ENCODE assay signal across 23 mouse cellular contexts in the genomic region with DNA sequence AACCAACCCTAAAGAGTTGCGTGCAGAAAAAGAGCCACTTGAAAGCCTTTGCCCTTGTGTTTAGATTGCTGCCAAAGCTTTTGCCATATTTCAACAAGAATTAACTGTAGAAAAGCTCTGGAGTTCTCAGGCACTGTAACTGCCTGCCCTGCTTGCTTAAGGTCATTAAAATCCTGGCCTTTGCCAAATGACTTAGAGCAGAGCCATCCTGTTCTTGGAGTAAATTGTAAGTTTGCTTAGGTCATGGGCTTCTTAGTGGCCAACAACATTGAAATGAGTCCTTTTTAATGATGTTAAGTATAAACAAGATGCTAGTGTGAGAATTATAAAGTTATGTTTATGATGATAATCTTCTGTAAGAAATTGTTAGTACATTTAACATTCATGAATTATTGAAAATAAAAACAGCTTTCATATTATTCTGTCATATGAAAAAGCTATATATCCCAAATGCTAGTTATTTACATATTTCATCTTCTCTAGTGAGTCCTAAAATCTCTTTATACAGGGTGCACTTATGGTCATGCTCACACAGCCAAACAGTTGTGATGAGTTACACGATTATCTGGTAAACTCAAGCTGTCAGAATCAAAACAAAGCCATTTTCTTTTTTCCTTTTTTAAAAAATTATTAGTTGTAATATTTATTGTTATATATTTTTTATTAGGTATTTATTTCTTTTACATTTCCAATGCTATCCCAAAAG.
DNase-seq lines count a peak whose midpoint lies in the region; ATAC-seq lines count a peak whose summit lies in the region.
"Had no signal": no experiment of that assay in that cellular context is flagged by ENCODE, and none has a peak within 500 bp of the region (broad histone marks: within the 10 kb centered on the region; RNA-seq: fewer than 3 reads in every experiment).

No protein-coding gene starts in this region.

- WGBS in stomach, embryonic 16.5 days = 67% methylated on average over 2 of the region's 2 CpGs

- no peak overlapping the region for H3K9ac ChIP-seq in stomach, embryonic 16.5 days (ENCODE audit: low read length)
- H3K9ac ChIP-seq: embryonic facial prominence, embryonic 13.5 days; forebrain, embryonic 12.5 days; heart, embryonic 12.5 days; hindbrain, embryonic 12.5 days had no signal

- no peaks in the 10 kb centered on the region for H3K4me1 ChIP-seq in stomach, embryonic 16.5 days (ENCODE audit: control insufficient read depth, insufficient read depth, low read length)
- H3K4me1 ChIP-seq: embryonic facial prominence, embryonic 13.5 days; forebrain, embryonic 12.5 days; heart, embryonic 12.5 days; hindbrain, embryonic 12.5 days had no signal

- peak; percentile 73; the same call in 1 of the 2 replicates for ATAC-seq in stomach, embryonic 16.5 days (ENCODE audit: insufficient read depth, low FRiP score)
- no peak for ATAC-seq in granulocyte monocyte progenitor cell, adult 5-6 weeks (replicated peaks; ENCODE audit: poor library complexity, severe bottlenecking)
- ATAC-seq: activated CD4-positive, CD25-positive, alpha-beta regulatory T cell, adult 4 months; forebrain, embryonic 16.5 days; hindbrain, embryonic 16.5 days; Patski had no signal

- H3K4me2 ChIP-seq in stomach, embryonic 16.5 days (ENCODE audit: low read depth, low read length) = no peak overlapping the region
- H3K4me2 ChIP-seq: embryonic facial prominence, embryonic 13.5 days; forebrain, embryonic 12.5 days; heart, embryonic 12.5 days; hindbrain, embryonic 12.5 days had no signal

- peak; percentile 16 for DNase-seq in heart, adult 8-10 months (ENCODE audit: low spot score)
- no peak for DNase-seq in heart, postnatal 14 days
- DNase-seq in testis, postnatal 14 days (ENCODE audit: low spot score) = peak; percentile 3
- no peak for DNase-seq in testis, postnatal 10 days (ENCODE audit: low spot score)
- DNase-seq: adrenal gland, adult 2 months; adrenal gland, postnatal 25 days; cerebellum, adult 18-20 months; cerebellum, adult 9-11 months; cerebellum, postnatal 36 days; gastrocnemius, postnatal 14 days; heart, adult 2 months; heart, postnatal 4 days had no signal

- no peaks in the 10 kb centered on the region for H3K9me3 ChIP-seq in stomach, embryonic 16.5 days (replicated peaks; ENCODE audit: control insufficient read depth, low read length)
- H3K9me3 ChIP-seq: embryonic facial prominence, embryonic 13.5 days; forebrain, embryonic 12.5 days; heart, embryonic 12.5 days; hindbrain, embryonic 12.5 days had no signal

- H3K4me3 ChIP-seq in stomach, embryonic 16.5 days (replicated peaks; ENCODE audit: low read length) = no peak overlapping the region
- H3K4me3 ChIP-seq: embryonic facial prominence, embryonic 13.5 days; forebrain, embryonic 12.5 days; heart, adult 2 months; heart, embryonic 12.5 days; hindbrain, embryonic 12.5 days had no signal

- H3K27ac ChIP-seq in stomach, embryonic 16.5 days (ENCODE audit: low read length) = no peak overlapping the region; the same call in 1 of the 2 replicates
- H3K27ac ChIP-seq: embryonic facial prominence, embryonic 13.5 days; forebrain, embryonic 12.5 days; heart, adult 2 months; hindbrain, embryonic 12.5 days had no signal

- no peaks in the 10 kb centered on the region for H3K36me3 ChIP-seq in stomach, embryonic 16.5 days (ENCODE audit: control insufficient read depth, insufficient read depth, low read length)
- H3K36me3 ChIP-seq: embryonic facial prominence, embryonic 13.5 days; forebrain, embryonic 12.5 days; heart, embryonic 12.5 days; hindbrain, embryonic 12.5 days had no signal

- intact Hi-C loops in heart, postnatal 14 days (cut with DNase I) = no loop called here

- H3K27me3 ChIP-seq in stomach, embryonic 16.5 days (ENCODE audit: control insufficient read depth, insufficient read depth, low read length) = no peaks in the 10 kb centered on the region
- H3K27me3 ChIP-seq: CH12.LX; embryonic facial prominence, embryonic 13.5 days; forebrain, embryonic 12.5 days; heart, embryonic 12.5 days; hindbrain, embryonic 12.5 days; Patski had no signal

Comparison
In these comparisons a context has a peak if more than half of its experiments do, and no peak if none do; other contexts are left out.
1. DNase-seq: peak in heart, adult 8-10 months (single experiment) and testis, postnatal 14 days (single experiment); none in heart, postnatal 14 days (0 of 2) and testis, postnatal 10 days (single experiment).